10 mouse cellular contexts compared by ENCODE assay signal in the genomic region with DNA sequence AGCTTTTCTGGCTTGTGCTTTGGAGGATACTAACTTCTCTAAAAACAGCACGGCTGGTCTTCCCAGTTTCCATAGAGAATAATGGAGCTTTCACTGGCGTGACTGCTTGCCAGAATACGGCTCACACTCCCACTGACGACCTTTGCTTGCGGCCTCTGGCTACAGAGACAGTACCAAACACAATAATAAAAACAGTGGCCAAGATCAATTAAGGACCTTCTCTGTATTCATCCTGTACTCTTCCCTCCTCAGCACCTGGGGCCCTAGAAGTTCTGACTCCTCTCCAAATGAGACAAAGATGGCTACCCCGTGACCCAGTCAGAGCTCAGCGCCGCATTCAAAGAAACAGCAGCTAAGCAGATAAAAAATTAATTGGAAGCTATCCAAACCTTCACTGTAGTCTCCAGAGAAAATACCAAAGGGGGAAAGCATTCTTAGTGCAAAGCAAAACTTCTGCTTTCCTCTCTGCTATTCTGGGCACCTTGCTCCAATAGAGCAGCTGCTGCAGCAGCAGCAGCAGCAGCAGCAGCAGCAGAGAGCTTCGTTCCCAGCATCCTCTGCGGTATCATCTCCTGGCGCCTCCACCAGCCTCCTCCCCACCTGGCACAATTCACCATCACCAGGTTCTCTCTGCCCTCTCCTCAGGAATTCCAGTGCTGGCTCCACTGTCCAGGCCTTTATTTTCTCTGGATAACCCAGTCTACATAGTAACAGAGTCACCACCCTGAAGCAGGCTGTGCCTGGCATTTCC. TPM values are rescaled to one million over a fixed set of nuclear protein-coding genes. Genes with fewer than 3 reads are reported as not detected.
DNase-seq lines count a peak whose midpoint lies in the region; ATAC-seq lines count a peak whose summit lies in the region.
"Had no signal": no experiment of that assay in that cellular context is flagged by ENCODE, and none has a peak within 500 bp of the region (broad histone marks: within the 10 kb centered on the region; RNA-seq: fewer than 3 reads in every experiment).

No protein-coding gene starts in this region.

- H3K9me3 ChIP-seq in midbrain, embryonic 15.5 days, result no peaks in the 10 kb centered on the region

- peak; percentile 27 to 36 for DNase-seq in layer of hippocampus, postnatal 10 days (ENCODE audit: low spot score in 2 of 2)
- DNase-seq in layer of hippocampus, adult 11-12 months (ENCODE audit: low spot score), result no peak
- peak; percentile 93 for DNase-seq in fat pad, adult 2 months (ENCODE audit: extremely low read depth, low read depth, low spot score)
- peak; percentile 22 to 56 for DNase-seq in heart, postnatal 14 days
- no peak for DNase-seq in cerebellum, adult 8-10 months
- no peak for DNase-seq in adrenal gland, postnatal 14 days
- no peak for DNase-seq in spleen, adult 12 weeks (ENCODE audit: low spot score)

- peaks cover 8% of the 10 kb centered on the region for H3K4me1 ChIP-seq in midbrain, embryonic 15.5 days

- ATAC-seq in midbrain, embryonic 15.5 days (replicated peaks), result peak; percentile 62

- intact Hi-C loops in heart, postnatal 14 days (cut with DNase I), result no loop called here

- H3K27me3 ChIP-seq in midbrain, embryonic 15.5 days (replicated peaks), result no peaks in the 10 kb centered on the region

- 0 out of 2 replicates have a peak overlapping the region, but pooled peaks have one; percentile 0 for H3K4me2 ChIP-seq in midbrain, embryonic 15.5 days

- 52% methylated on average over 11 of the region's 11 CpGs for WGBS in midbrain, embryonic 15.5 days

- no peak overlapping the region for H3K9ac ChIP-seq in midbrain, embryonic 15.5 days

- no peaks in the 10 kb centered on the region for H3K36me3 ChIP-seq in midbrain, embryonic 15.5 days (replicated peaks)

- H3K4me3 ChIP-seq in midbrain, embryonic 15.5 days, result no peak overlapping the region

- peak overlapping the region; percentile 43 for H3K27ac ChIP-seq in midbrain, embryonic 15.5 days

RNA-seq across cellular contexts. Expression of a gene that starts 20.6 kb away (rescaled TPM):
- total RNA-seq in layer of hippocampus, postnatal 10 days (2021), result 1 to 10 TPM; 2.8 to 3.0 TPM
- total RNA-seq in heart, postnatal 14 days (2021), result under 1 TPM; 0.72 to 0.73 TPM
- polyA plus RNA-seq in midbrain, embryonic 15.5 days (2015; fragmentation: Nextera tagmentation; extraction: Ambion mirVana), result 0.40 and 0.58 TPM in 2 replicates
- 2.3 and 2.4 TPM in 2 replicates for total RNA-seq in adrenal gland, postnatal 14 days (2021)
- total RNA-seq: hematopoietic stem cell, adult 5-6 weeks had no signal

RNA-seq across cellular contexts. Expression of a gene that starts 26.9 kb away (rescaled TPM):
- total RNA-seq in layer of hippocampus, postnatal 10 days (2021), result not detected
- not detected for total RNA-seq in heart, postnatal 14 days (2021)
- not detected in 2 replicates for polyA plus RNA-seq in midbrain, embryonic 15.5 days (2015; fragmentation: Nextera tagmentation; extraction: Ambion mirVana)
- not detected in 2 replicates for total RNA-seq in adrenal gland, postnatal 14 days (2021)
- total RNA-seq: hematopoietic stem cell, adult 5-6 weeks had no signal
- polyA plus RNA-seq: neural tube, embryonic 11.5 days had no signal

Comparison
In these comparisons a context has a peak if more than half of its experiments do, and no peak if none do; other contexts are left out.
1. DNase-seq: peak in layer of hippocampus, postnatal 10 days (2 of 2), fat pad, adult 2 months (single experiment) and heart, postnatal 14 days (2 of 2); none in layer of hippocampus, adult 11-12 months (single experiment), cerebellum, adult 8-10 months (single experiment), adrenal gland, postnatal 14 days (single experiment) and spleen, adult 12 weeks (single experiment).